Mouse (Mus musculus) A20 (cell line): ENCODE results near the gene Exoc6b.

Experiments used
- DNase-seq: peaks from one replicate; pipeline ENCODE4 v3.0.0-alpha.2; 2011; ENCODE audit warnings: low read depth, low spot score

Exoc6b gene

GRCm38 (mm10) chr6:84976563-84976971 is 92.7 kb downstream of the Exoc6b start:
- no peak for DNase-seq

DNA sequence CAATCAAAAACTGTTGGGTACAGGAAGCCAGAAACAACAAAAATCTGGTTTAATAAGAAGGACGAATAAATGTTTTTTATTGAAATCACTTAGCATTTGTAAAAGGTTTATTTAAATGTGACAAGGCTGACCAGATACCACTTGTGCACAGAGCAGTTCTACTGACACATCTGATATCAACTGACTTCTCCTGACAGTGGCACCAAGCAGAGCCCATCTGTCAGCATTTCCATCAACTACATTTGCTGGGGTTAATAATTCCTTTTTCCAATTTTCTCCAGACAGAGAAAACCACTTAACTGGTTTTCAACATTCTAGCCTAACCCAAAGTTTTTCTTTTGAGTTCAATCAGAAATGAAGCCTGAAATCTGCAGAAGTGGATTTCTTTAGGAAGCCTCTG is 100.8 kb downstream of the Exoc6b start:
- no peak for DNase-seq

DNA sequence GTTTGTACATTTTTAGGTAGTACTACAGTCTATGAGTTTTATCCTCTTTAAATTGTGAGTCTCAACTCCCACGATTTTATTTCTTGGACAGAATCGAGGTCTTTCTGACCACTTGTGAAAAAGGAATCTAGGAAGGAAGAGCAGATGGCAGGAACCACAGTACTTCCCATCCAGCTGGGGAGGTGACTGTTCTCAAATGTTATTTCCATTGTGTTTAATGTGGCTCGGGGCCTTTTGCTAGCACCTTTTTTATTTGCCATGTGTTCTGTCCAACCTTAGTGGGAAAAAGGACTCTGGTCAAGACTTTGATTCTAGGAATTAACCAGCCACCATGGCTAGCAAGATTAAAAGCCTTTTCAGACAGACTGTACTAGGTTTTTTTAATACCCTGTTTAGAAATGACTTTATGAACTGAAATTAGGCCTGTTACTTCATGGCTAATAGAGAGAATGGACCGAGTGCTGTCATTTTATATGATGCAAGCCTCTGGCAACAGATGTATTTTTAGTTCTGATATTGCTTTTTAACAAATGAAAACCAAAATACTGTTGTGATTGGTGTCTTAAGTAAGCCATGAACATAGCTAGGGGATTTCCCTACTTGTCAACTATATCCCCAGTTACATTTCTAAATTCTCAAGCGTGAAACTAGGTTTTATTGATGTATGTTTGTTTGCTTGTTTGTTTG is 104.4 kb downstream of the Exoc6b start:
- no peak for DNase-seq

DNA sequence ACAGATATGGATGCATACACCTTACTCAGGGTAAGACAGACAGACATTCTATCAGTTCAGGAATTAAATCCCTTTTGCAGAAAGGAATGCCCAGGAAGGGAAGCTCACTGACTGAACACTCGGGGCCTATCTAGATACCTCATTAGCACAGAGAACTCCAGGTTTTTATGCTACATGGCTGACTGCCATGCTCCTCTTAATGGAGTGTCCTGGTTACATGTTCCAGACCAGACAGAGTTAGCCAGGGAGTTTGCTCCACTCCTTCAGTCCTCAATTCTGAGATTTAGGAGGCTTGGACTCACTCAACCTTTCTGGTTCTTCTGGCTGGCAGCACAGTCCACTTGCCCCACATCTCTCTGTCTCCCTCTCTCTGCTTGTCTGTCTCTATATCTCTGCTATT is 106.3 kb downstream of the Exoc6b start:
- DNase-seq = no peak

DNA sequence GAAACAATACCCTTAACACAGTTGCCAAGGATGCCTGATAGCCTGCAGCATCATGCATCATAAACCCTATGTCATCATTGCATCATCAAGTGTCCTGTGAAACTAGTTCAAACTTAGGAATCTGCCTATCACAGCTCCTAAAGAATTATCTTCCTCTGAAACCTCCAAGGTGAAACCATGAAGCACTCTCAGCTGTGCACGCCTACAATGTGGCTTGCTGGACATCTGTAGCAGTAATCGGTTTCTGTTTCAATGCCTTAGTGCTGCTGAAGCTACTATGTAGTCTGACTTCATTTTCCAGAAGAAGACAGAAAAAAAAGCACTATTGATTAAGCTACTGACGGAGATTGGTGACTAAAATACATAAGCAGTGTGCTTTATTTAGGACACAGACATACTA is 107.5 kb downstream of the Exoc6b start:
- no peak for DNase-seq

DNA sequence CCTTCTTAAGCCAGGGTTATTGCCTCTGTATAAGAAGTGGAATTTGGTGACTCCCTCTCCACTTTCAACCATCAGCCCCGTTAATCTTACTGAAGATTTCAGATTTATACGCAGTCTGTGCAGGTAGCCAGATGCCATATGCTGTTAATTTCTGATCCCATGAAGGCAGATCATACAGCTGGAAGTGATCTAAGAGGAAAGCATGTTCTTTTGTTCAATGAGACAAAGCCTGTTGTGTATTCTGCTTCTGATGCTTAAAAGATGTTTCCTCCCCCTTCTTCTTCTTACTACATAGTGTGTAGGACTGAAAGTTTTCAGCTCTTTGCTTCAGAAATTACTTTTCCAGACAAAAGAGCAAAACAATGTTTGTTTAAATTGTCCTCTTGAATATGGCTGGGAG is 109.8 kb downstream of the Exoc6b start:
- DNase-seq = no peak

DNA sequence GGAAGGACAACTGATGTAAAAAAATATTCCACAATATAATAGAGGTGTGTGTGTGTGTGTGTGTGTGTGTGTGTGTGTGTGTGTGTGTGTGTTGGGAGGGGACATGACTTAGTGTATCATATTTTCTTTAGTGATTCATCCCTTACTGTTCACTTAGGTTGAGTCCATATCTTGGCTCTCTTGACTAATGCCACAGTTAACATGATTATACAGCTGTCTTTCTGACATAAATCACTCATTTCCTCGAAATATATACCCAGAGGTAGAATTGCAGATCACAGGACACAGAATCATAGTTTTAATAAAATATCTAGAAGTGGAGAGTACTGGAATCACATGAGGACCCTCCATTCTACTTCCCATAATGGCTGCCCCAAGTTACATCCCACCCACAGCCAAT is 117.7 kb downstream of the Exoc6b start:
- no peak for DNase-seq

- DNase-seq = no peak
These were observed 122.7 kb downstream of the Exoc6b start for GRCm38 (mm10) chr6:84946569-84946968.

- DNase-seq = no peak
These were observed 123.2 kb downstream of the Exoc6b start for GRCm38 (mm10) chr6:84946106-84946505.

- DNase-seq = no peak
These were observed 136.1 kb downstream of the Exoc6b start for GRCm38 (mm10) chr6:84932953-84933921.

- no peak for DNase-seq
These were observed 138.3 kb downstream of the Exoc6b start for GRCm38 (mm10) chr6:84931051-84931450.

DNA sequence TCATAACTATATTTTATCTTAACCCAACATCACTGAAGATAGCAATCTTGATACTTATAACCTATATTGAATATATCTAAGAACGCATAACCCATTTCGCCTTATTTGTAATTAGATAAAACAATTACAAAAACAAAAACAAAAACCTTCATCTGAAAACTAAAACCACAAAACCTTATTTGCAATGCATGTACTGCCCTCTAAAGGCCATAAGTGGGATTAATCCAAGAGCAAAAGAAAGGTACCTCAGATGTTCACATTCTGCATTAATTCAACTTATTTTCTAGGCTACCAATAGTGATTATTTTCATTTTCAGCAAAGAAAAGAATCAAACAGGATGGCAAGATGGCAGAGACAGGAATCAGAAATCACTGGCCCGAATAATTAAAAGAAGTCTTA is 143.2 kb downstream of the Exoc6b start:
- peak; percentile 35 for DNase-seq

- DNase-seq = no peak
These were observed 145.5 kb downstream of the Exoc6b start for GRCm38 (mm10) chr6:84923760-84924221.

GRCm38 (mm10) chr6:84916291-84916690 is 153.0 kb downstream of the Exoc6b start:
- DNase-seq = peak; percentile 56

DNA sequence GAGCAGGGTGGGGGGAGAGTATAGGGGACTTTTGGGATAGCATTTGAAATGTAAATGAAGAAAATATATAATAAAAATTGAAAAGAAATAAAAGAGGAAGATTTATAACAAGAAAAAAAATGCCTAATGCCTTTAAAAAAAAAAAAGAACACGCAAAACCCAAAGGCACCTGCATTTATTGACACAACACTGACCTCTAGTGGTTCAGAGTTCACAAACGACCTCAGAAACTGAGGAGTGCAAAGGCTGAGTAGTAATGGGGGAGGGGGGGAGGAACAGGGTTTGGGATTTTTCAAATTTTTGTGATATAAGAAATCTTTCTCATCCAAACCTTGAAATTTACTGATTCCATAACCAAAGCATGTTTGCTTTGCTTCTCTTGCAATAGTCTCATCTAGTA is 156.9 kb downstream of the Exoc6b start:
- peak; percentile 54 for DNase-seq

- no peak for DNase-seq
These were observed 170.1 kb downstream of the Exoc6b start for GRCm38 (mm10) chr6:84899002-84899774.

DNA sequence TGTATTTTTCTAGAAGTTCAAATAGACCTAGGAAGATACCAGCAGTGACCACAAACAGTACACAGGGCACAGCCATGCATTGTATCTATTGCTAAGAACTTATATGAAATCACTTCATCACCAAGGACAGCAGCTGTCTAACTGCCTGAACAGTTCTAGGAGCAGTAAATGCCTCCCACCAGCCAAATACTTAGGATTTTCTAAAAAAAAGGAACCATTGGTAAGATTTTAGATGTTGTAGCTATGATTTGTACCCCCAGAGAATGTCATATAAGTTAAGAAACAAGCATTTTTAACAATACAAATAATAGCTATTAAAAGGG is 175.6 kb downstream of the Exoc6b start:
- no peak for DNase-seq

GRCm38 (mm10) chr6:84892926-84893772 is 176.2 kb downstream of the Exoc6b start:
- DNase-seq = no peak

- DNase-seq = no peak
These were observed 182.8 kb downstream of the Exoc6b start for GRCm38 (mm10) chr6:84886551-84886950.

DNA sequence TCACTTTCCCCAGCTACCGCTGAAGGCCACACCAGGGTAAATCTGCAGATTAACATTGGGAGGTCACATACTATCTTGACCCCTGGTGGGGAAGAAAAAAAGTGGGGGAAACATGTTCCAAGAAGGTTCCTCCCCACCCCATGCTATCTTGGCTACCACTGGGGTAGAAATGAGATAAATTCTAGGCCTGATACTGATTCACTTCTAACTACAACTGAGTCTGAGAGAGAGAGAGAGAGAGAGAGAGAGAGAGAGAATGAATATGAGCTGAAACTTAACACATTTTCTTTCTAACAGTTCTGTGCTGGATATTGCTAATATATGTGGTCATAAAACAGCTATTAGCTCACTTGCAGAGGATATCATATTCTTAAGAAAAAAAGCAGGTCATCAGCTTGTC is 184.2 kb downstream of the Exoc6b start:
- DNase-seq = no peak

GRCm38 (mm10) chr6:84883720-84884119 is 185.6 kb downstream of the Exoc6b start:
- DNase-seq = no peak
